Comparison of ENCODE assay signal across 13 mouse cellular contexts in the genomic region with DNA sequence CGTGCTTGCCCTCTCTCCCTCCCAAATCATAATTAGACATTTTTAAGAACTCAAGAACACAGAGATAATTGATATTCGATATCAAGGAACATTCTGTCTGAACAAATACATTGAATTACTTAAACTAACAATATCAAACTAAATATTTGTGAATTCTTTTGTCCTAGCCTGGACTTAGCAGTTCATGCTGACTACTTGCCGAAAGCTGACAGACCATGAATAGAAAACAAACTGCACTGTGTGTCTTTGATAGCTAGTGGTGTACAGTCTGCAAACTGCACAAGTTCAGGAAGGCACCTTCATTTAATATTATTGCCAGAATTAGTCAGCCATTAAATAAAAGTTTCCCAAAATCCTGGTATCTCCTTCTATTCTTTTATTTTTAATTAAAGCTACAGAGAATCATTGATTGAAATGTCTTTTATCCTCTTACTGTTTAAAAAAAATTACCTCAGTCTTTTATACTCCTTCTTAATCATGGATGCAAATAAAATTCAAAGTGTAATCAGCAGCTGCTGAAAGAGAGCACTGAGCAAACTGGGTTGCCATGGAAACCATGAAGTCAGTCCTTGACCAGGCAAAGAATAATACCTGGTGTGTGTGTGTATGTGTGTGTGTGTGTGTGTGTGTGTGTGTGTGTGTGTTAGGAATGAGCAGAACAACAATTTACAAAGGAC.
DNase-seq lines count a peak whose midpoint lies in the region; ATAC-seq and TF ChIP-seq lines count a peak whose summit lies in the region.
"Had no signal": no experiment of that assay in that cellular context is flagged by ENCODE, and none has a peak within 500 bp of the region (broad histone marks: within the 10 kb centered on the region; RNA-seq: fewer than 3 reads in every experiment).

No protein-coding gene starts in this region.

- H3K36me3 ChIP-seq in forebrain, embryonic 11.5 days (ENCODE audit: control insufficient read depth, insufficient read depth, low read length), result no peaks in the 10 kb centered on the region
- no peaks in the 10 kb centered on the region for H3K36me3 ChIP-seq in forebrain, embryonic 10.5 days (replicated peaks)
- H3K36me3 ChIP-seq in forebrain, postnatal 0 days (ENCODE audit: insufficient read depth), result no peaks in the 10 kb centered on the region
- H3K36me3 ChIP-seq in midbrain, embryonic 14.5 days (ENCODE audit: control insufficient read depth, insufficient read depth, low read length), result no peaks in the 10 kb centered on the region
- H3K36me3 ChIP-seq: heart, embryonic 13.5 days; limb, embryonic 12.5 days had no signal

- WGBS in forebrain, embryonic 11.5 days, result 54% methylated on average over 3 of the region's 3 CpGs
- WGBS in forebrain, embryonic 10.5 days, result 74% methylated on average over 3 of the region's 3 CpGs
- WGBS in forebrain, postnatal 0 days, result 24% methylated on average over 3 of the region's 3 CpGs
- 28% methylated on average over 3 of the region's 3 CpGs for WGBS in midbrain, embryonic 14.5 days

- peak; percentile 92 for ATAC-seq in forebrain, embryonic 11.5 days (replicated peaks; ENCODE audit: low FRiP score)
- peak; percentile 88 for ATAC-seq in forebrain, postnatal 0 days
- ATAC-seq in midbrain, embryonic 14.5 days (ENCODE audit: low FRiP score, low TSS enrichment), result peak; percentile 87
- ATAC-seq: liver, postnatal 0 days had no signal

- TF ChIP-seq CTCF in forebrain, postnatal 0 days (IDR thresholded peaks at IDR 0.05; ENCODE audit: low read depth), result no peak

- H3K4me3 ChIP-seq in forebrain, embryonic 11.5 days (ENCODE audit: low read depth, low read length), result no peak overlapping the region
- H3K4me3 ChIP-seq in forebrain, embryonic 10.5 days, result no peak overlapping the region
- H3K4me3 ChIP-seq in forebrain, postnatal 0 days (ENCODE audit: low read depth, low read length), result no peak overlapping the region
- no peak overlapping the region for H3K4me3 ChIP-seq in midbrain, embryonic 14.5 days (replicated peaks; ENCODE audit: low read depth, low read length)
- H3K4me3 ChIP-seq: heart, embryonic 13.5 days; limb, embryonic 12.5 days had no signal

- H3K9ac ChIP-seq in forebrain, embryonic 11.5 days (ENCODE audit: low read length), result no peak overlapping the region
- H3K9ac ChIP-seq in forebrain, postnatal 0 days, result no peak overlapping the region
- no peak overlapping the region for H3K9ac ChIP-seq in midbrain, embryonic 14.5 days (replicated peaks; ENCODE audit: low read length)
- H3K9ac ChIP-seq: heart, embryonic 13.5 days; limb, embryonic 12.5 days; liver, postnatal 0 days had no signal

- no peaks in the 10 kb centered on the region for H3K9me3 ChIP-seq in forebrain, embryonic 11.5 days (ENCODE audit: control insufficient read depth, low read length)
- no peaks in the 10 kb centered on the region for H3K9me3 ChIP-seq in forebrain, embryonic 10.5 days
- no peaks in the 10 kb centered on the region for H3K9me3 ChIP-seq in forebrain, postnatal 0 days (ENCODE audit: low read length)
- H3K9me3 ChIP-seq in midbrain, embryonic 14.5 days (ENCODE audit: control insufficient read depth, low read length), result no peaks in the 10 kb centered on the region
- H3K9me3 ChIP-seq: heart, embryonic 13.5 days; limb, embryonic 12.5 days had no signal

- H3K4me2 ChIP-seq in forebrain, embryonic 11.5 days (ENCODE audit: low read depth, low read length, severe bottlenecking), result no peak overlapping the region
- H3K4me2 ChIP-seq in forebrain, postnatal 0 days (ENCODE audit: low read depth), result no peak overlapping the region
- H3K4me2 ChIP-seq in midbrain, embryonic 14.5 days (ENCODE audit: low read length), result no peak overlapping the region
- H3K4me2 ChIP-seq: heart, embryonic 13.5 days; limb, embryonic 12.5 days had no signal

- no peak for DNase-seq in forebrain, embryonic 11.5 days (ENCODE audit: low spot score)
- DNase-seq in forebrain, embryonic 10.5 days (ENCODE audit: extremely low spot score, low spot score), result no peak
- peak; percentile 65 for DNase-seq in brain, adult 2 months (ENCODE audit: low read depth, low spot score)
- DNase-seq in forebrain, postnatal 0 days, result peak; percentile 40
- DNase-seq in midbrain, embryonic 14.5 days, result peak; percentile 86
- no peak for DNase-seq in kidney, postnatal 10 days
- no peak for DNase-seq in kidney, adult 9 months
- no peak for DNase-seq in kidney, postnatal 14 days
- DNase-seq: gastrocnemius, postnatal 36 days; liver, postnatal 0 days; thymus, adult 2 months had no signal

- H3K27ac ChIP-seq in forebrain, embryonic 11.5 days (ENCODE audit: low read depth, low read length), result no peak overlapping the region
- no peak overlapping the region for H3K27ac ChIP-seq in forebrain, embryonic 10.5 days
- H3K27ac ChIP-seq in forebrain, postnatal 0 days (ENCODE audit: low read depth, low read length), result no peak overlapping the region; the same call in 1 of the 2 replicates
- no peak overlapping the region; the same call in 1 of the 2 replicates for H3K27ac ChIP-seq in midbrain, embryonic 14.5 days (replicated peaks; ENCODE audit: low read depth, low read length)
- H3K27ac ChIP-seq: heart, embryonic 13.5 days; limb, embryonic 12.5 days had no signal

- no peaks in the 10 kb centered on the region for H3K4me1 ChIP-seq in forebrain, embryonic 11.5 days (replicated peaks; ENCODE audit: control insufficient read depth, insufficient read depth, low read length)
- peaks cover 12% of the 10 kb centered on the region for H3K4me1 ChIP-seq in forebrain, embryonic 10.5 days
- peaks cover 10% of the 10 kb centered on the region; the same call in 1 of the 2 replicates for H3K4me1 ChIP-seq in forebrain, postnatal 0 days (ENCODE audit: insufficient read depth)
- H3K4me1 ChIP-seq in midbrain, embryonic 14.5 days (ENCODE audit: control insufficient read depth, insufficient read depth, low read length), result peaks cover 5% of the 10 kb centered on the region; the same call in 1 of the 2 replicates
- H3K4me1 ChIP-seq: heart, embryonic 13.5 days; limb, embryonic 12.5 days had no signal

- no peaks in the 10 kb centered on the region for H3K27me3 ChIP-seq in forebrain, embryonic 11.5 days (ENCODE audit: control insufficient read depth, insufficient read depth, low read length)
- H3K27me3 ChIP-seq in forebrain, embryonic 10.5 days (ENCODE audit: poor library complexity, severe bottlenecking), result no peaks in the 10 kb centered on the region
- no peaks in the 10 kb centered on the region for H3K27me3 ChIP-seq in forebrain, postnatal 0 days (ENCODE audit: insufficient read depth, low read length)
- no peaks in the 10 kb centered on the region for H3K27me3 ChIP-seq in midbrain, embryonic 14.5 days (ENCODE audit: control insufficient read depth, insufficient read depth, low read length)
- H3K27me3 ChIP-seq: heart, embryonic 13.5 days; limb, embryonic 12.5 days had no signal

Comparison
In these comparisons a context has a peak if more than half of its experiments do, and no peak if none do; other contexts are left out.
1. DNase-seq: peak in brain, adult 2 months (single experiment), forebrain, postnatal 0 days (single experiment) and midbrain, embryonic 14.5 days (single experiment); none in forebrain, embryonic 11.5 days (single experiment), forebrain, embryonic 10.5 days (single experiment), kidney, postnatal 10 days (single experiment), kidney, adult 9 months (single experiment) and kidney, postnatal 14 days (single experiment).
2. Peak in every context shown above with its lines, with median percentiles within 50 percentile points of each other: ATAC-seq.